Mouse (Mus musculus): ENCODE results near the gene Wdr45. TPM values are rescaled to one million over a fixed set of nuclear protein-coding genes. Genes with fewer than 3 reads are reported as not detected.

Wdr45 gene
- polyA plus RNA-seq, 1 experiment from 2014 or later: 102 TPM

GRCm38 (mm10) chrX:7728215-7728921 is 14.2 kb downstream of the Wdr45 start, which contains the start of gene Praf2:
TSS of gene Praf2 (plus strand) at chrX:7728439.
- ATAC-seq (ENCODE audit: low read depth): peak; percentile 91
- peaks cover 5% of the 10 kb centered on the region for H3K36me3 ChIP-seq (ENCODE audit: control insufficient read depth, insufficient read depth, low read length)
- H3K9ac ChIP-seq (ENCODE audit: low read length): peak within 1 kb of the TSS; percentile 64
- peak within 1 kb of the TSS; percentile 57 for H3K4me2 ChIP-seq (ENCODE audit: low read depth, low read length)
- 15% methylated on average over 41 of the region's 42 CpGs for WGBS
- H3K4me3 ChIP-seq (ENCODE audit: low read length): peak within 1 kb of the TSS; percentile 53
- H3K4me1 ChIP-seq (replicated peaks; ENCODE audit: control insufficient read depth, insufficient read depth, low read length): no peaks in the 10 kb centered on the region
- no peaks in the 10 kb centered on the region for H3K27me3 ChIP-seq (ENCODE audit: control insufficient read depth, insufficient read depth, low read depth, low read length)
- peak within 1 kb of the TSS; percentile 67 for H3K27ac ChIP-seq (ENCODE audit: low read length)
- H3K9me3 ChIP-seq (ENCODE audit: control insufficient read depth, low read length): no peaks in the 10 kb centered on the region

- Histone ChIP-seq H3K4me2 (ENCODE audit: low read depth, low read length) (peak overlapping the region; percentile 57), H3K36me3 (ENCODE audit: control insufficient read depth, insufficient read depth, low read length) (peaks cover 5% of the 10 kb centered on the region), H3K27me3 (ENCODE audit: control insufficient read depth, insufficient read depth, low read depth, low read length) (no peaks in the 10 kb centered on the region), H3K27ac (ENCODE audit: low read length) (no peak overlapping the region), H3K9me3 (ENCODE audit: control insufficient read depth, low read length) (no peaks in the 10 kb centered on the region), H3K4me1 (replicated peaks; ENCODE audit: control insufficient read depth, insufficient read depth, low read length) (no peaks in the 10 kb centered on the region), H3K4me3 (ENCODE audit: low read length) (peak overlapping the region; percentile 53), H3K9ac (ENCODE audit: low read length) (peak overlapping the region; percentile 64)
- no peak for ATAC-seq (ENCODE audit: low read depth)
- WGBS: 30% methylated on average over 4 of the region's 4 CpGs
These were observed 14.8 kb downstream of the Wdr45 start for GRCm38 (mm10) chrX:7728922-7729265.

GRCm38 (mm10) chrX:7733571-7734156 is 19.5 kb downstream of the Wdr45 start:
- no peak overlapping the region for H3K4me3 ChIP-seq (ENCODE audit: low read length)
- peak; percentile 32; the same call in 1 of the 2 replicates for ATAC-seq (ENCODE audit: low read depth)
- no peaks in the 10 kb centered on the region for H3K27me3 ChIP-seq (ENCODE audit: control insufficient read depth, insufficient read depth, low read depth, low read length)
- 34% methylated on average over 22 of the region's 26 CpGs for WGBS
- no peak overlapping the region for H3K4me2 ChIP-seq (ENCODE audit: low read depth, low read length)
- 0 out of 2 replicates have a peak overlapping the region, but pooled peaks have one; percentile 23 for H3K9ac ChIP-seq (ENCODE audit: low read length)
- H3K36me3 ChIP-seq (ENCODE audit: control insufficient read depth, insufficient read depth, low read length): no peaks in the 10 kb centered on the region; the same call in 1 of the 2 replicates
- no peaks in the 10 kb centered on the region for H3K9me3 ChIP-seq (ENCODE audit: control insufficient read depth, low read length)
- H3K27ac ChIP-seq (ENCODE audit: low read length): no peak overlapping the region
- H3K4me1 ChIP-seq (replicated peaks; ENCODE audit: control insufficient read depth, insufficient read depth, low read length): no peaks in the 10 kb centered on the region

- H3K9me3 ChIP-seq (ENCODE audit: control insufficient read depth, low read length): no peaks in the 10 kb centered on the region
- peak overlapping the region; percentile 41 for H3K4me3 ChIP-seq (ENCODE audit: low read length)
- peak overlapping the region; percentile 46 for H3K4me2 ChIP-seq (ENCODE audit: low read depth, low read length)
- no peaks in the 10 kb centered on the region for H3K27me3 ChIP-seq (ENCODE audit: control insufficient read depth, insufficient read depth, low read depth, low read length)
- H3K36me3 ChIP-seq (ENCODE audit: control insufficient read depth, insufficient read depth, low read length): no peaks in the 10 kb centered on the region; the same call in 1 of the 2 replicates
- H3K9ac ChIP-seq (ENCODE audit: low read length): 0 out of 2 replicates have a peak overlapping the region, but pooled peaks have one; percentile 1
- H3K27ac ChIP-seq (ENCODE audit: low read length): peak overlapping the region; percentile 80
- WGBS: 60% methylated on average over 14 of the region's 14 CpGs
- H3K4me1 ChIP-seq (replicated peaks; ENCODE audit: control insufficient read depth, insufficient read depth, low read length): no peaks in the 10 kb centered on the region
- peak; percentile 67; the same call in 1 of the 2 replicates for ATAC-seq (ENCODE audit: low read depth)
These were observed 25.4 kb downstream of the Wdr45 start for GRCm38 (mm10) chrX:7739336-7740081.

- peak overlapping the region; percentile 80 for H3K27ac ChIP-seq (ENCODE audit: low read length)
- H3K4me2 ChIP-seq (ENCODE audit: low read depth, low read length): peak overlapping the region; percentile 46
- peak overlapping the region; percentile 41 for H3K4me3 ChIP-seq (ENCODE audit: low read length)
- no peak overlapping the region for H3K9ac ChIP-seq (ENCODE audit: low read length)
- WGBS: 37% methylated on average over 10 of the region's 10 CpGs
- H3K9me3 ChIP-seq (ENCODE audit: control insufficient read depth, low read length): no peaks in the 10 kb centered on the region
- H3K4me1 ChIP-seq (replicated peaks; ENCODE audit: control insufficient read depth, insufficient read depth, low read length): no peaks in the 10 kb centered on the region
- no peaks in the 10 kb centered on the region; the same call in 1 of the 2 replicates for H3K36me3 ChIP-seq (ENCODE audit: control insufficient read depth, insufficient read depth, low read length)
- no peaks in the 10 kb centered on the region for H3K27me3 ChIP-seq (ENCODE audit: control insufficient read depth, insufficient read depth, low read depth, low read length)
- peak; percentile 83 for ATAC-seq (ENCODE audit: low read depth)
These were observed 26.1 kb downstream of the Wdr45 start for GRCm38 (mm10) chrX:7740082-7740819.

GRCm38 (mm10) chrX:7741103-7741502 is 27.0 kb downstream of the Wdr45 start:
- 46% methylated on average over 5 of the region's 5 CpGs for WGBS
- ATAC-seq (ENCODE audit: low read depth): peak; percentile 64
- H3K27me3 ChIP-seq (ENCODE audit: control insufficient read depth, insufficient read depth, low read depth, low read length): no peaks in the 10 kb centered on the region
- H3K4me1 ChIP-seq (replicated peaks; ENCODE audit: control insufficient read depth, insufficient read depth, low read length): no peaks in the 10 kb centered on the region
- peak overlapping the region; percentile 35; the same call in 1 of the 2 replicates for H3K9ac ChIP-seq (ENCODE audit: low read length)
- peak overlapping the region; percentile 41 for H3K4me3 ChIP-seq (ENCODE audit: low read length)
- no peaks in the 10 kb centered on the region; the same call in 1 of the 2 replicates for H3K36me3 ChIP-seq (ENCODE audit: control insufficient read depth, insufficient read depth, low read length)
- peak overlapping the region; percentile 30; the same call in 1 of the 2 replicates for H3K4me2 ChIP-seq (ENCODE audit: low read depth, low read length)
- peak overlapping the region; percentile 79 for H3K27ac ChIP-seq (ENCODE audit: low read length)
- H3K9me3 ChIP-seq (ENCODE audit: control insufficient read depth, low read length): no peaks in the 10 kb centered on the region

- H3K9ac ChIP-seq (ENCODE audit: low read length): no peak overlapping the region
- H3K36me3 ChIP-seq (ENCODE audit: control insufficient read depth, insufficient read depth, low read length): no peaks in the 10 kb centered on the region
- no peaks in the 10 kb centered on the region for H3K4me1 ChIP-seq (replicated peaks; ENCODE audit: control insufficient read depth, insufficient read depth, low read length)
- H3K4me2 ChIP-seq (ENCODE audit: low read depth, low read length): no peak overlapping the region
- no peak overlapping the region for H3K4me3 ChIP-seq (ENCODE audit: low read length)
- no peak for ATAC-seq (ENCODE audit: low read depth)
- H3K9me3 ChIP-seq (ENCODE audit: control insufficient read depth, low read length): no peaks in the 10 kb centered on the region
- no peaks in the 10 kb centered on the region for H3K27me3 ChIP-seq (ENCODE audit: control insufficient read depth, insufficient read depth, low read depth, low read length)
- no peak overlapping the region for H3K27ac ChIP-seq (ENCODE audit: low read length)
- WGBS: 50% methylated on average over 5 of the region's 5 CpGs
These were observed 29.3 kb downstream of the Wdr45 start for GRCm38 (mm10) chrX:7743470-7743869.

GRCm38 (mm10) chrX:7744940-7745339 is 30.8 kb downstream of the Wdr45 start:
- no peak overlapping the region for H3K4me2 ChIP-seq (ENCODE audit: low read depth, low read length)
- H3K36me3 ChIP-seq (ENCODE audit: control insufficient read depth, insufficient read depth, low read length): no peaks in the 10 kb centered on the region
- H3K4me3 ChIP-seq (ENCODE audit: low read length): no peak overlapping the region
- WGBS: 30% methylated on average over 1 of the region's 1 CpGs
- H3K27ac ChIP-seq (ENCODE audit: low read length): no peak overlapping the region
- H3K27me3 ChIP-seq (ENCODE audit: control insufficient read depth, insufficient read depth, low read depth, low read length): no peaks in the 10 kb centered on the region
- no peaks in the 10 kb centered on the region for H3K9me3 ChIP-seq (ENCODE audit: control insufficient read depth, low read length)
- no peak for ATAC-seq (ENCODE audit: low read depth)
- no peak overlapping the region for H3K9ac ChIP-seq (ENCODE audit: low read length)
- 0 out of 2 replicates have a peak, but pooled peaks cover under 1% of the 10 kb centered on the region for H3K4me1 ChIP-seq (replicated peaks; ENCODE audit: control insufficient read depth, insufficient read depth, low read length)

All from lung, embryonic 16.5 days (tissue).